Mouse (Mus musculus) embryonic stem cell, embryonic (primary cell): ENCODE measurements around the gene Nanog.

ENCODE experiments used
- CTCF ChIA-PET, 4 experiments: fragments of 300-600 bp in 2 of 4; fragments of 350-600 bp in 2 of 4; sonication (Branson Sonifier 250); formaldehyde crosslinking; loops; one replicate each; lab custom pipeline; 2022; ENCODE audit warnings: inconsistent platforms in 2 of 4; lab: Charles Lee
- POLR2A ChIA-PET, 4 experiments: fragments of 300-600 bp in 2 of 4; fragments of 350-600 bp in 2 of 4; sonication (Branson Sonifier 250); formaldehyde crosslinking; loops; one replicate each; lab custom pipeline; 2022; ENCODE audit warnings: antibody characterized with exemption in 4 of 4, inconsistent platforms in 1 of 4; lab: Charles Lee

Gene Nanog

GRCm38 (mm10) chr6:122718224-122718623 is 10.9 kb downstream of the Nanog start:
- CTCF ChIA-PET, result interaction anchor here (0.6 to 6.1 kb wide), 5 partner anchors 37 to 582 kb away, joined by 3 to 55 read pairs (median 3); no protein-coding TSS in a partner anchor
- POLR2A ChIA-PET, result interaction anchor here (0.6 to 7.8 kb wide), 17 partner anchors 11 to 66 kb away, joined by 3 to 127 read pairs (median 4); partner anchors contain the start of gene Nanog (in 1 of the 4)

GRCm38 (mm10) chr6:122719942-122720341 is 12.7 kb downstream of the Nanog start:
- ChIA-PET POLR2A (interaction anchor here (0.5 to 7.8 kb wide), 41 partner anchors 8 to 140 kb away, joined by 3 to 127 read pairs (median 4); partner anchors contain the start of gene Nanog (in 2 of the 4)), CTCF (interaction anchor here (0.5 to 6.1 kb wide), 48 partner anchors 9 to 224 kb away, joined by 3 to 55 read pairs (median 4); partner anchors contain the start of gene Slc2a3 (in 1 of the 4))

- ChIA-PET POLR2A (interaction anchor here (0.5 to 11.9 kb wide), 31 partner anchors 9 to 132 kb away, joined by 3 to 475 read pairs (median 4); partner anchors contain the start of gene Nanog (in 1 of the 4)), CTCF (interaction anchor here in 2 of 4 experiments (1.0 to 2.4 kb wide), 6 partner anchors 19 to 70 kb away, joined by 3 to 9 read pairs (median 6); no protein-coding TSS in a partner anchor)
Observed at GRCm38 (mm10) chr6:122739952-122740351, 32.7 kb downstream of the Nanog start.

GRCm38 (mm10) chr6:122741460-122742227 is 34.4 kb downstream of the Nanog start:
- ChIA-PET POLR2A (interaction anchor here (0.6 to 11.9 kb wide), 48 partner anchors 10 to 278 kb away, joined by 3 to 475 read pairs (median 5); partner anchors contain the start of genes Nanog (in 3 of the 4), Gdf3 (in 1 of the 4) and Slc2a3 (in 1 of the 4)), CTCF (interaction anchor here in 3 of 4 experiments (0.5 to 2.4 kb wide), 6 partner anchors 19 to 117 kb away, joined by 3 to 17 read pairs (median 5); no protein-coding TSS in a partner anchor)

GRCm38 (mm10) chr6:122742228-122742899 is 35.1 kb downstream of the Nanog start:
- CTCF ChIA-PET, result interaction anchor here in 3 of 4 experiments (0.5 to 2.4 kb wide), 12 partner anchors 18 to 132 kb away, joined by 3 to 22 read pairs (median 4); partner anchors contain the start of gene Necap1 (in 1 of the 3)
- POLR2A ChIA-PET, result interaction anchor here (0.6 to 11.9 kb wide), 61 partner anchors 8 to 1920 kb away, joined by 3 to 475 read pairs (median 6); partner anchors contain the start of genes Nanog (in 3 of the 4), Apobec1 (in 1 of the 4), Gdf3 (in 1 of the 4) and Lpcat3 (in 1 of the 4)

GRCm38 (mm10) chr6:122743353-122743752 is 36.1 kb downstream of the Nanog start:
- ChIA-PET CTCF (interaction anchor here (0.5 to 2.5 kb wide), 31 partner anchors 8 to 131 kb away, joined by 3 to 22 read pairs (median 4); partner anchors contain the start of gene Necap1 (in 1 of the 4)), POLR2A (interaction anchor here (0.6 to 11.9 kb wide), 70 partner anchors 8 to 402 kb away, joined by 3 to 475 read pairs (median 6); partner anchors contain the start of genes Apobec1 (in 2 of the 4), Nanog (in 2 of the 4), Slc2a3 (in 2 of the 4) and Gdf3 (in 1 of the 4))

- ChIA-PET POLR2A (interaction anchor here (0.6 to 11.9 kb wide), 40 partner anchors 10 to 403 kb away, joined by 3 to 475 read pairs (median 9); partner anchors contain the start of genes Nanog (in 2 of the 4), Gdf3 (in 1 of the 4) and Slc2a3 (in 1 of the 4)), CTCF (interaction anchor here (0.5 to 2.5 kb wide), 13 partner anchors 13 to 1891 kb away, joined by 3 to 22 read pairs (median 5); no protein-coding TSS in a partner anchor)
Observed at GRCm38 (mm10) chr6:122744505-122745249, 37.4 kb downstream of the Nanog start.

GRCm38 (mm10) chr6:122750579-122750978 is 43.3 kb downstream of the Nanog start:
- CTCF ChIA-PET, result no interaction called here
- POLR2A ChIA-PET, result interaction anchor here in 3 of 4 experiments (0.6 to 1.4 kb wide), 5 partner anchors 9 to 141 kb away, joined by 3 to 9 read pairs (median 4); partner anchors contain the start of gene Gdf3 (in 1 of the 3)

GRCm38 (mm10) chr6:122755913-122756312 is 48.6 kb downstream of the Nanog start:
- ChIA-PET POLR2A (interaction anchor here in 3 of 4 experiments (0.6 to 24.1 kb wide), 18 partner anchors 9 to 1659 kb away, joined by 3 to 475 read pairs (median 4); partner anchors contain the start of genes Pex5 (in 1 of the 3) and Phc1 (in 1 of the 3)), CTCF (interaction anchor here in 1 of 4 experiments (0.7 to 1.2 kb wide), 2 partner anchors 13 to 1247 kb away, joined by 3 to 4 read pairs; no protein-coding TSS in a partner anchor)

- ChIA-PET CTCF (interaction anchor here in 3 of 4 experiments (0.6 to 2.0 kb wide), 5 partner anchors 15 to 41 kb away, joined by 3 to 8 read pairs (median 3); no protein-coding TSS in a partner anchor), POLR2A (interaction anchor here (0.7 to 24.1 kb wide), 14 partner anchors 11 to 115 kb away, joined by 3 to 475 read pairs (median 10); partner anchors contain the start of gene Necap1 (in 1 of the 4))
Observed at GRCm38 (mm10) chr6:122758732-122759131, 51.4 kb downstream of the Nanog start.

- POLR2A ChIA-PET, result interaction anchor here (0.5 to 24.1 kb wide), 63 partner anchors 9 to 420 kb away, joined by 3 to 475 read pairs (median 4); partner anchors contain the start of genes Gdf3 (in 2 of the 4), Nanog (in 2 of the 4), Phc1 (in 1 of the 4) and Slc2a3 (in 1 of the 4)
- CTCF ChIA-PET, result interaction anchor here (0.6 to 2.7 kb wide), 18 partner anchors 9 to 1032 kb away, joined by 3 to 22 read pairs (median 3); no protein-coding TSS in a partner anchor
Observed at GRCm38 (mm10) chr6:122761011-122761599, 53.8 kb downstream of the Nanog start.

- CTCF ChIA-PET, result interaction anchor here in 1 of 4 experiments (1.1 to 2.7 kb wide), 2 partner anchors 9 to 23 kb away, joined by 3 to 8 read pairs; no protein-coding TSS in a partner anchor
- POLR2A ChIA-PET, result interaction anchor here (0.7 to 24.1 kb wide), 47 partner anchors 8 to 420 kb away, joined by 3 to 475 read pairs (median 6); partner anchors contain the start of genes Gdf3 (in 3 of the 4), Nanog (in 2 of the 4) and Phc1 (in 2 of the 4)
Observed at GRCm38 (mm10) chr6:122761901-122762300, 54.6 kb downstream of the Nanog start.

- CTCF ChIA-PET, result interaction anchor here in 2 of 4 experiments (0.8 to 2.7 kb wide), 4 partner anchors 8 to 22 kb away, joined by 3 to 8 read pairs (median 3); no protein-coding TSS in a partner anchor
- POLR2A ChIA-PET, result interaction anchor here (0.5 to 24.1 kb wide), 46 partner anchors 7 to 442 kb away, joined by 3 to 475 read pairs (median 6); partner anchors contain the start of genes Gdf3 (in 3 of the 4), Nanog (in 3 of the 4) and Phc1 (in 2 of the 4)
Observed at GRCm38 (mm10) chr6:122762480-122762879, 55.2 kb downstream of the Nanog start.

GRCm38 (mm10) chr6:122762952-122763700 is 55.8 kb downstream of the Nanog start:
- ChIA-PET POLR2A (interaction anchor here (0.5 to 24.1 kb wide), 52 partner anchors 7 to 442 kb away, joined by 3 to 475 read pairs (median 6); partner anchors contain the start of genes Gdf3 (in 3 of the 4), Nanog (in 3 of the 4) and Phc1 (in 2 of the 4)), CTCF (interaction anchor here in 3 of 4 experiments (0.5 to 2.7 kb wide), 5 partner anchors 9 to 149 kb away, joined by 3 to 8 read pairs (median 3); no protein-coding TSS in a partner anchor)
